Mouse (Mus musculus): ENCODE measurements around the gene Obox6.

The Obox6 gene

DNA sequence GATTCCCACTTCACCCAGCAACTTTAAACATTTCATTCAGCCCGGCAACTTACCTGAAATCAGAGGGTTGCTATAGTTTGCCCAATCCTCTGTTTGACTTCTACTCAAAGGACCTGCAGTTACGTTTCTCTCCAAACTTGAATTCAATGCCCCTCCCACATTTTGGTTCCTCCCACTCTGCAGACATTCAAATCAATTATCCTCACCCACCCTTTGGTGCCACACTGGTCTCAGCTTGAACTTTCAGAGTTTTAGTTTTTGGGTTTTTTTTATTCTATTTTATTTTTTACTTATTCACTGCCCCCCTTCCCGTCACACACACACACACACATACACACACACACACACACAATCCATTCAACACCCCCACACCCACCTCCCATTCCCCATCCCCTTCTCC lies at the start of gene Obox6:
Gene Obox6 (minus strand): TSS at position 101 of the 400 bp plus-strand sequence.
- DNase-seq (ENCODE audit: low spot score in 2 of 2): no peak

- no peak for DNase-seq (ENCODE audit: low spot score in 2 of 2)
Observed at GRCm38 (mm10) chr7:15884127-15884526, 44.6 kb upstream of the Obox6 start.

GRCm38 (mm10) chr7:15882317-15882716 lies 42.8 kb upstream of the Obox6 start, which contains the start of gene Crxos:
TSS of gene Crxos (plus strand) at chr7:15882617.
- no peak for DNase-seq (ENCODE audit: low spot score in 2 of 2)

DNA sequence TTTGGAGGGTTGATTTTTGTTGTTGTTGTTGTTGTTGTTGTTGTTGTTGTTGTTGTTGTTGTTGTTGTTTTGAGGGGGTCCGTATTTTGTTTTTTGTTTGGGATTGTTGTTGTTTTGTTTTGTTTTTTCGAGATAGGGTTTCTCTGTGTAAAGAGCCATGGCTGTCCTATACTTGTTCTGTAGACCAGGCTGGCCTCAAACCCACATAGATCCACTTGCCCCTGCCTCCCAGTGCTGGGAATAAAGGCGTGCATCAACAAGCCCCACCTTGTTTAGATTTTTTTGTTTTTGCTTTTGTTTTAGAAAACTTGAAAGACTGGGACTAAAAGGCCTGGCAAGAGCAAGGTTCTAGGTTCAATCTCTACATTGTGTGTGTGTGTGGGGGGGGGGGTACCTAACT lies 42.4 kb upstream of the Obox6 start:
- no peak for DNase-seq (ENCODE audit: low spot score in 2 of 2)

DNA sequence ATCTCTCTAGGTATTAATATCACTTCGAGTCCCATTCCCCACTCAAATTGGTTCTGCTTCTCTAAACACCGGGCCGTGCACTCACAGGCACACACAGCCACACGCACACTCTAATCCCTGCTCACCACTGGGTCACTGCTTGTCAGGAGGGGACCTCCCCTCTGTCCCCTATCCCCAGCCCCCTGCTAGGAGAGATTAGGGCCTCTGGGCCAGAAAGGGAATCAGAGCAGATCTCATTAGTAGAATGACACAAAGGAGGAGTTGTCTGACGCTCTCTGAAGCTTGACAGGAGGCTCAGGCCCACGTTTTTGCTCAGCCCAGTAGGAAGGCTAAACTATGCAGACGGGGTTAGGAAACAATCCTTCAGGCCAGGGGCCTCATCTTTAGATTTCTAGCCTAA lies 41.9 kb upstream of the Obox6 start:
- no peak for DNase-seq (ENCODE audit: low spot score in 2 of 2)

DNA sequence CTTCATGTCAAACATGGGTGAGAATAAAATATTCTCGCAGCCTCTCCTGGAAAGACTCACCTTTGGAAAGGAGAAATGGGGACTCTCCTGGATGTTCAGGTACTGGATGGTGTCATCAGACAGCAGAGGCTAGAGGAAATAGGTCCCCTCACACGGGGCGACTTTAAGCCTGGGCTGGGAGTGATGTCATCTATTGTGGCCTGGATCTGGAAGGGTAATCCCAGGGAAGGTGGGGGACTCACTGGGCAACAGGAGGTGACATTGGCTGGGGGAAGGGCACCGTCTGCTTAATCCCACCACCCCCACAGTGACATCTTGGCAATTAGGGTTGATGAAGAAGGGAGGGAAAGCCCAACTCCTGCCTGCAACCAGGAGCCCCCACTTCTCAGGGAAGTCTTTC lies 40.3 kb upstream of the Obox6 start, which contains the start of gene Crx:
Gene Crx (minus strand): TSS at position 213 of the 400 bp plus-strand sequence.
- DNase-seq (ENCODE audit: low spot score in 2 of 2): no peak

DNA sequence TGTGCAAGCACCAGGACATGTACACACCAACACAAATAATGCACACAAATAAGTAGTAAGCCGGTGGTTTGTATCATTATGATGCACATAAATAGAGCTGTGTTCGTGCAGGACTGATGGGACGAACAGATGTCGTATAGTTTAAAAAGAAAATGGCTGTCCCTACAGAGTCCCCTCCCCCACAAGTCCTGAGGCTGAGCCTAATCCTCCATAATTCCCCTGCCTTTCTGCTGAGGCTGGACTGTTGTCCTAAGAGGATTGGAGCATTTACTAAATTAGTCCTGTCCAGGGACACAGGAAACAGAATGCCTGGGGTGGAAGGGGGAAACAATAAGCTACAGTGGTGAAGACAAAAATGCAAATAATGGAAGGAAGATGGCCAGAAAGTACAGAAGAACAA lies 24.6 kb upstream of the Obox6 start:
- no peak for DNase-seq (ENCODE audit: low spot score in 2 of 2)

- no peak for DNase-seq (ENCODE audit: low spot score in 2 of 2)
Observed at GRCm38 (mm10) chr7:15859657-15860056, 20.2 kb upstream of the Obox6 start.

Measured in frontal cortex, postnatal 25 days (tissue).